Mouse (Mus musculus) inflammation-experienced regulatory T-cells, adult 6 months (primary cell): Measurements from ENCODE around the gene Bend4. TPM values are rescaled to one million over a fixed set of nuclear protein-coding genes. Genes with fewer than 3 reads are reported as not detected.

ENCODE experiments used
- ATAC-seq: one replicate; pipeline ENCODE4 v1.8.0; 2017
- polyA plus RNA-seq, 3 experiments: library from polyadenylated mRNA; unstranded; fragments of 100-300 nt; shearing (Covaris generic); gene quantifications; one replicate each; pipeline ENCODE4 v1.2.1; 2017

Bend4 gene
- polyA plus RNA-seq, 3 experiments from 2014 or later = 0.17 to 0.49 TPM; not detected in 1

GRCm38 (mm10) chr5:67411475-67411874, 16.6 kb downstream of the Bend4 start:
- no peak for ATAC-seq

- no peak for ATAC-seq
Measured at GRCm38 (mm10) chr5:67410426-67410825, 17.7 kb downstream of the Bend4 start.

- ATAC-seq = no peak
Measured at GRCm38 (mm10) chr5:67408391-67408790, 19.7 kb downstream of the Bend4 start.

DNA sequence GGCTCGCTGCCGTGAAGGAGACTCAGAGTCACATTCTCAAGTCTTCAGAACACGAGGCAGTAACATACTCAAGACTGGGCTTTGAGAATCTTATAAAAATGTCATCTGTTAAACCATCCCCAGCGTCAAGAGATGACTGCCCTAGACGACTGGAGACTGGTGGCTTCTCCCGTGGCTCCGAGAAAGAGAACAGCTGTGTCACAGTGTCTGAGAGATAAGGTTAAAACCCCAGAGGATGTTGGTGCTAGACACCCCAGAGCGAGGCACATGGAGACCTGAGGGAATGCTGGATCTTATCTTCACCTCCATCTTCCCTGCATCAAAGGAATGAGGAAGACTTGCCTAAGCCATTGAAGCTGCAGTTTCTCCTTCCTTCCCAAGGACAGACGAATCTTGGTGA, 23.2 kb downstream of the Bend4 start:
- ATAC-seq = no peak

- ATAC-seq = no peak
Measured at GRCm38 (mm10) chr5:67404380-67404779, 23.7 kb downstream of the Bend4 start.

DNA sequence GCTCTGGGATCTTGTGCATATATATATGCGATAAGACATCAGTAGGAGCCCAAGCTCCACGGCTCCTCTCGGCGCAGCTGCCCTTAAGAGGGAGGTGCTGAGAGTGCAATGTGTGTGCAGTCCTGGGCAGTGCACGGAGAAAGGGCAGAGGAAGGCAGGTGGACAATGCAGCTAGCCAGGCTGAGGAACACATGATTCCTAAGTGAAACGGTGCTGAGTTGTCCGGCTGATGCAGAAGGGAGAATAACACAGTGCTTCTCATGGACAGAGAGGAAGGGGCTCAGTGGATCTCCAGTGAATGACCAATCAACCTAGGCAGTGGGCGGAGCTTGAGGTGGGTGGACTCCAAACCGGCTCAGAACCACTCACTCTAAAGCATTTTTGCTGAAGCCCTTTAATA, 26.5 kb downstream of the Bend4 start:
- no peak for ATAC-seq

GRCm38 (mm10) chr5:67400608-67401480, 27.3 kb downstream of the Bend4 start:
- ATAC-seq = no peak

- ATAC-seq = no peak
Measured at GRCm38 (mm10) chr5:67399876-67400607, 28.1 kb downstream of the Bend4 start.

DNA sequence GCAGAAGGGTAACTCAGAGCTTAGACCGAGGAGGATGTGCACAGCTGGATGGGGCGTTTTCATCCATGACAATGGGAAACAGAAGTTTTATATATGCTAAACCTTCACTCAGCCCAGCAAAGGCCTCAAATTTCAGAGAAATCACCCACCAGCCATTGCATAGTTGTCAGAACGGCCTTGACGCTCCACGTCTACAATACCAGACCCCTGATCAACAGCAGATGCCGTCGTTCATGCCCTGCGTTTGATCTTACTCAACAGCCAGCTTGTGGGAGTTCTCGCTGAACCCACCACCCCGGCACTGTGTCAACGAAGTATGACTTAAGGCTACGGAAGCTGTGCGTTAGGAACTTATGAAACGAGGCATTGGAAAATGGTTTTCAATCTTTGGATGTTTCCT, 30.9 kb downstream of the Bend4 start:
- no peak for ATAC-seq

DNA sequence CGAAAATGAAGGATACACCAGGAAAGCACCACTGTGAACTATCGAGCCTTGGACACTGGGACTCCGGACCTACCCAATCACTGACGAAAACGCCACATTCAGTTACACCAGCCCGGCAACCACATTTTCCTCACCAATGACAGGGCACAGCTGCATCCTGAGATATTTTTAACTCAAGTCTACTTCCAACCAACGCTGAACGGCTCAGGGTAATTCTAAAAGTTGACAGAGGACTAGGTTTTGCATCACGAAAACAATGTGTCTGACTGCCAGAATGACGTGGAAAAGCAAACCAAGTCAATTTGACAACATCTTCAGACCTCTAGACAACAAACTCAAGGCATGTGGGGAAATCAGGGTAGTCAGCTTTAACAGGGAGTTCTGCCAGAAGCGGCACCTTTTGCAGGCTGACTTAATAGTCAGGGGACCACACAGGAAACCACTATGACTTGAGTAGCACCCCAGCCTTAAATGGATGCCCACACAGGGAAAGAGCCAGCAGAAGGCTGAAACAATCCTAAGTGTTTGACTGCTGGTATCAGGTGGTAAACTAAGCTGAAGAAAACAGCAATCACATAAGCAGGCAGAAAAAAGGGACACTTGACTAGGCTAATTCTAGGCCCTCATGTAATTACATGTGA, 32.8 kb downstream of the Bend4 start:
- ATAC-seq = no peak

DNA sequence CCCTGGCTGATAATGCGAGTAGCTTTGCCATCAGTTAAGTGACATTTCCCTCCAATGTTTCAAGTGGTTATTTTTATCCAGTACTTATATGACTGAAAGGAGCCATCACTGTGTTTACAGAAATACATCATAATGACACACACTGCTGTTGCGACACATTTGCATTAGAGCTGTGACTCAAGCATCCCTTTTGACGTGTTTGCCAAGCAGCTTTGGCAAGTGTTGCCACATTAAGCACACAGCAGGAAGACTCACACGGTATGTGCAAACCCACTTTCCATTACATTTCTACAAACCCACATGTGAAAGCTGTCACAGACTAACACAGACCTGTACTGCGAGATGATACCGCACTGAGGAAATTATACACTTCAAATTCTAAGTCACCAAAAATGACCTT, 34.2 kb downstream of the Bend4 start:
- ATAC-seq = no peak

- ATAC-seq = no peak
Measured at GRCm38 (mm10) chr5:67382556-67382955, 45.6 kb downstream of the Bend4 start.

- no peak for ATAC-seq
Measured at GRCm38 (mm10) chr5:67381690-67382089, 46.4 kb downstream of the Bend4 start.

DNA sequence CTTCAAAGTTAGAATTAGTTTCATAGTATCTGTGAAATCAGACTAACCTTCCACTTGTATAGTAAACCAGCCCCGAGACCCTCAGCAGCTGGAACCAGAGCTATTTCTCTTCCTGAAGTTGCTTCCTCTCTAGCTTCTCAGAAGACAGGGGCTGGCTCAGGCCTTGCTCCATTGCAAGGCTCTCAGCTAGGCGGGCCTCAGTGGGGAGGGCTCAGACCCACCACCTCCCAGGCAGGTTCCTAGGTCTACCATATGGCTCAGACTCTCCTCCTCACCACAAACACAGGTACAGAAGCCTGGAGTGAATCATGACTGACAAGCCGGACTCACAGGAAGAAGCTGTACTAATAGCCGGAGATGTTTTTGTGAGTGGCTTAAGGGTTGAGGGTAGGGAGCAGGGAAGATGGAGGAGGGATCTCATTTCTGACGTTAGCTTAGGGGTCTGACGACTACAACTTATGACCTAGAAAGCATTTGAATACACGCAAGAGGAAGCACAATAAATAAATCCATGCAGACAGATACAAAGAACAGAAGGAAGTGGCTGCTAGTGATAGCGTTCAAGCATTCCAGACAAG, 51.0 kb downstream of the Bend4 start:
- no peak for ATAC-seq

DNA sequence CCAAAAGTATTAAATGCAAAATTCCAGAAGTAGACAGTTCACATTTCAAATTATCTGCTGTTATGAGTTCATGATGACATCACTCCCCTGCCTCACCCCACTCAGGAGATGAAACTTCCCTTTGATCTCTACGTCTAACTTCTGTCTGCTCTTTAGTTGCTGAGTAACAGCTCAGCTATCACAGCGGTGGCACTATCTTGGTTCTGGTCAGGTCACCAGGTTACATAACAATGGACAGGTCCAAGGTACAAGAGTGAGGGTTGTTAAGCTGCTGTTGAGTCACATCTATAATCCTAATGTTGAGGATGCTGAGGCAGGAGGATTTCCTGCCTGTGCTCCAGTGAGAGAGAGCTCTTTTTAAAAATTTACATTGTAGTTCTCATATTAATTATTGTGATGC, 65.2 kb downstream of the Bend4 start:
- no peak for ATAC-seq

GRCm38 (mm10) chr5:67362316-67362715, 65.8 kb downstream of the Bend4 start:
- no peak for ATAC-seq

DNA sequence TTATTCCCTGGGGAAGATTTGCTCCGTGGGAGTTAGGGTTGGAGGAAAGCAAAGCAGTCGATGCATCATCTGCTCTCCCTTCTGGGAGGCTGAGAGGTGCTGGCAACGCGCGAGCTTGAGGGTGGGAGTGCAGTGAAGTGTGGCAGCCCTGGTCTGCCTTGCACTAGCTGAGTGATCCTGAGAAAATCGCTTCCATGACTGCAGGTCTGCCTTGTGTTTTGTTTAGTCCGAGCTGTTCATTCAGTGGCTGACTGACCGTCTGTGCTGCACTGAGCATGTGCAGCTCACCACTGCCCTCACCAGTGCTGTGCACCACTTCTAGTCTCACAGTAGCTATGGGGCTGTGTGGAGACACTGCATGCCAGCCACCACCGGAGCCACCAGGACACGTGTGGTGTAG, 79.2 kb downstream of the Bend4 start:
- ATAC-seq = no peak

- ATAC-seq = no peak
Measured at GRCm38 (mm10) chr5:67347060-67347459, 81.0 kb downstream of the Bend4 start.

Other genes with a start within 250 kb of the Bend4 start
- 10 to 100 TPM; 56.0 to 77.0 (median 57.4) TPM for gene Tmem33, start 167.7 kb downstream of the Bend4 start, polyA plus RNA-seq
- gene Slc30a9, start 121.4 kb downstream of the Bend4 start, polyA plus RNA-seq = 10 to 100 TPM in 2 of 3 experiments, 1 to 10 TPM in 1; 9.9 to 14.1 (median 13.7) TPM
- under 1 TPM in 2 of 3 experiments, not detected in 1; 0.34 to 0.59 TPM for gene Shisa3, start 179.6 kb upstream of the Bend4 start, polyA plus RNA-seq